ENCODE assay signal across 9 mouse cellular contexts in genomic region chr4:150073102-150073473, GRCm38 (mm10). TPM values are rescaled to one million over a fixed set of nuclear protein-coding genes. Genes with fewer than 3 reads are reported as not detected.
DNase-seq lines count a peak whose midpoint lies in the region; ATAC-seq and TF ChIP-seq lines count a peak whose summit lies in the region.
"Had no signal": no experiment of that assay in that cellular context is flagged by ENCODE, and none has a peak within 500 bp of the region (broad histone marks: within the 10 kb centered on the region; RNA-seq: fewer than 3 reads in every experiment).

No protein-coding gene starts in this region.

- intact Hi-C loops in left cerebral cortex, adult 2 months (cut with DNase I), result loop anchor here (1.0 kb wide), 1 partner anchor 38 kb away; no protein-coding TSS in a partner anchor

- peak; percentile 60 for TF ChIP-seq CTCF in left cerebral cortex, adult 2 months (IDR thresholded peaks at IDR 0.05)

- peak; percentile 57; the same call in 1 of the 2 replicates for ATAC-seq in erythroid progenitor cell, adult 5-6 weeks (replicated peaks; ENCODE audit: low FRiP score, poor library complexity, severe bottlenecking)
- peak; percentile 62 for ATAC-seq in megakaryocyte, adult 5-6 weeks (ENCODE audit: poor library complexity, severe bottlenecking)

- no peak overlapping the region for H3K27ac ChIP-seq in left cerebral cortex, adult 2 months
- H3K27ac ChIP-seq: hindbrain, embryonic 15.5 days had no signal

- no peak overlapping the region for H3K4me3 ChIP-seq in left cerebral cortex, adult 2 months
- H3K4me3 ChIP-seq: hindbrain, embryonic 15.5 days had no signal

- peak; percentile 52 to 73 for DNase-seq in adrenal gland, adult (ENCODE audit: inconsistent age in 2 of 2, low spot score in 1 of 2)
- no peak for DNase-seq in adrenal gland, adult 8-10 months
- DNase-seq in left cerebral cortex, adult 2 months (ENCODE audit: extremely low spot score in 1 of 2, low spot score in 2 of 2), result no peak
- no peak for DNase-seq in left cerebral cortex, adult 11 months (ENCODE audit: low spot score)
- peak; percentile 71 for DNase-seq in adrenal gland, postnatal 10 days
- DNase-seq in thymus, postnatal 4 days, result peak; percentile 87

RNA-seq across cellular contexts. Expression of gene Gpr157, which starts 14.1 kb away (rescaled TPM):
- 1 to 10 TPM; 1.4 to 3.3 (median 2.3) TPM for total RNA-seq in adrenal gland, adult 8-10 months (2022)
- total RNA-seq in left cerebral cortex, adult 2 months (2021), result 1 to 10 TPM; 1.5 TPM
- total RNA-seq in adrenal gland, postnatal 10 days (2021), result 1 to 10 TPM; 2.7 to 4.9 TPM
- 0.42 TPM in 1 of 2 replicates, not detected in the other for total RNA-seq in erythroid progenitor cell, adult 5-6 weeks (2015; ENCODE audit: low replicate concordance)
- total RNA-seq in erythroid progenitor cell, adult 5-6 weeks (2017; ENCODE audit: low replicate concordance), result 0.51 and 0.83 TPM in 2 replicates
- total RNA-seq in megakaryocyte, adult 5-6 weeks (2015), result 1.0 and 1.9 TPM in 2 replicates
- 1.6 and 2.6 TPM in 2 replicates for total RNA-seq in megakaryocyte, adult 5-6 weeks (2017)

RNA-seq across cellular contexts. Expression of gene Slc2a5, which starts 46.0 kb away (rescaled TPM):
- 1 to 10 TPM in 2 of 4 experiments, under 1 TPM in 2; 0.45 to 3.3 (median 1.3) TPM for total RNA-seq in adrenal gland, adult 8-10 months (2022)
- 1 to 10 TPM; 4.5 to 4.7 TPM for total RNA-seq in left cerebral cortex, adult 2 months (2021)
- total RNA-seq in adrenal gland, postnatal 10 days (2021), result under 1 TPM; 0.27 to 0.75 TPM
- total RNA-seq in erythroid progenitor cell, adult 5-6 weeks (2015; ENCODE audit: low replicate concordance), result not detected in 2 replicates
- total RNA-seq in erythroid progenitor cell, adult 5-6 weeks (2017; ENCODE audit: low replicate concordance), result not detected in 2 replicates
- not detected in 2 replicates for total RNA-seq in megakaryocyte, adult 5-6 weeks (2015)
- total RNA-seq in megakaryocyte, adult 5-6 weeks (2017), result 0.11 TPM in 1 of 2 replicates, not detected in the other

Comparison
In these comparisons a context has a peak if more than half of its experiments do, and no peak if none do; other contexts are left out.
1. DNase-seq: peak in adrenal gland, adult (2 of 2), adrenal gland, postnatal 10 days (single experiment) and thymus, postnatal 4 days (single experiment); none in adrenal gland, adult 8-10 months (single experiment), left cerebral cortex, adult 2 months (0 of 2) and left cerebral cortex, adult 11 months (single experiment).